Mouse (Mus musculus): ENCODE measurements around the gene Lif. TPM values are rescaled to one million over a fixed set of nuclear protein-coding genes. Genes with fewer than 3 reads are reported as not detected.

Lif gene
- polyA plus RNA-seq (2012; rRNA removed): 1.7 and 2.2 TPM in 2 replicates

DNA sequence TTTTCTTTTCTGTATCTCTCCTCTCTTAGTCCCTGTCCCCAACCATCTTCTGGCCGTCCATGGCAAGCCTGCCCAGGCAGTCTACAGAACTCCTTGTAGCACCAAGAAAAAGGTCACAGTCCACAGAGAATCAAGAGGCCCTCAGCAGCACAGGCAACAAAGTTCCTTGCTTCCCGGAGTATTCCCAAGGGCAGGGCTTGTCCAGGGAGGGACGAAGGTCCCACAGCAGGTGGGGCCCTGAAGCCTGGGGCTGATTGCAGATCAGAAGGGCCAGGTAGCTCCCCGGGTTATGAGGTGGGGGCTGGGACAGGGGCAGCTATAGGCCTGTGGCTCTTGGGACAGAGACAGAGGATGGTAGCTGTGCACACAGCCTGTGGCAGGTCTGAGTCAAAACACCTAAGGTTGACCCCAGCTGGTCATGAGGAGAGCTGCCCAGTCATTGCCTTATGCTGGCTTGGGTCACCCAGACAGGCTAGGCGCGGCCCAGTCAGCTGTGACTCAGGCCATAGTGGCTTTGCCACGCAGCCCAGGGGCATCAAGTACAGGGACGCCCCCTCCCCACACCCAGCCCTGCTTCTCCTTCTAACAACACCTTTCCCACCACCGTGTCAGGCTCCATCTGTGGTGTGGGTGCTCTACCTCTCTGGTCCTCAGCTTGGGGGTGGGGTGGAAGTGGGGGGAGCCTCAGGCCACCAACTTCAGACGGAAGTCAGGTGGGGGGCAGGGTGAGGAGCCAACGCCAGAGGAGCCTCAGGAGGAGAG, at the start of gene Lif:
Gene Lif, plus strand, starts transcription at position 712 of the 762 bp plus-strand sequence.
- no peak for DNase-seq
- Histone ChIP-seq H3K36me3 (ENCODE audit: control insufficient read depth, insufficient read depth, low read length) (no peaks in the 10 kb centered on the region), H3K4me3 (ENCODE audit: control insufficient read depth, insufficient read depth, low read length) (no peak within 1 kb of the TSS), H3K4me1 (replicated peaks; ENCODE audit: control insufficient read depth, insufficient read depth, low read length) (peaks cover 20% of the 10 kb centered on the region), H3K27me3 (ENCODE audit: control insufficient read depth, insufficient read depth, low read length) (no peaks in the 10 kb centered on the region), H3K27ac (ENCODE audit: control insufficient read depth, insufficient read depth, low read length) (no peak within 1 kb of the TSS)
- TF ChIP-seq POLR2A (IDR thresholded peaks at IDR 0.05; ENCODE audit: control insufficient read depth, extremely low read depth, insufficient read depth, low read length, poor library complexity) (no peak), CTCF (IDR thresholded peaks at IDR 0.05; ENCODE audit: borderline replicate concordance, control insufficient read depth, extremely low read depth, insufficient read depth, low read length, poor library complexity) (no peak)
- WGBS: 74% methylated on average over 11 of the region's 11 CpGs

DNA sequence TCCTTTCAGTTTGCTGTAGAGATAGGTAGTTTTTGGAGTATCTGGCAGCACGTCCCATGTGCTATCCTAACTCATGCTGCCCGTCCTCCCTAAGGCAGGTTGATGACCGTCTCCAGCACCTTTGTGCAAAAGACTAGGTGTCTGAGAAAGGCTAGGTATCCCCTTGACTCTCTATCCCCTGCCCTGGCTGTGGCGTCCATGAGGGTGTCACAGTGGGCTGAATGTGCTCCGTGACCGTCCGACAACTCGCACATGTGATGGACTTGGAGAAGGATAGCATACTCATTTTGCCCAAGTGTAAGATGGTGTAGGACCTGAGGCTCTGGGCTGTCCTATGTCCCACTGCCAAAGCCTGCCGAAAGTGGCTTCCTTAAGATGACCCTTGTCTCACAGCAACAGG, 49.7 kb upstream of the Lif start:
- H3K4me3 ChIP-seq (ENCODE audit: control insufficient read depth, insufficient read depth, low read length): no peak overlapping the region
- no peaks in the 10 kb centered on the region for H3K27me3 ChIP-seq (ENCODE audit: control insufficient read depth, insufficient read depth, low read length)
- H3K36me3 ChIP-seq (ENCODE audit: control insufficient read depth, insufficient read depth, low read length): peaks cover 21% of the 10 kb centered on the region
- H3K27ac ChIP-seq (ENCODE audit: control insufficient read depth, insufficient read depth, low read length): no peak overlapping the region
- TF ChIP-seq CTCF (IDR thresholded peaks at IDR 0.05; ENCODE audit: borderline replicate concordance, control insufficient read depth, extremely low read depth, insufficient read depth, low read length, poor library complexity): no peak
- TF ChIP-seq POLR2A (IDR thresholded peaks at IDR 0.05; ENCODE audit: control insufficient read depth, extremely low read depth, insufficient read depth, low read length, poor library complexity): no peak
- 96% methylated on average over 9 of the region's 9 CpGs for WGBS
- DNase-seq: no peak
- peaks cover 29% of the 10 kb centered on the region for H3K4me1 ChIP-seq (replicated peaks; ENCODE audit: control insufficient read depth, insufficient read depth, low read length)

DNA sequence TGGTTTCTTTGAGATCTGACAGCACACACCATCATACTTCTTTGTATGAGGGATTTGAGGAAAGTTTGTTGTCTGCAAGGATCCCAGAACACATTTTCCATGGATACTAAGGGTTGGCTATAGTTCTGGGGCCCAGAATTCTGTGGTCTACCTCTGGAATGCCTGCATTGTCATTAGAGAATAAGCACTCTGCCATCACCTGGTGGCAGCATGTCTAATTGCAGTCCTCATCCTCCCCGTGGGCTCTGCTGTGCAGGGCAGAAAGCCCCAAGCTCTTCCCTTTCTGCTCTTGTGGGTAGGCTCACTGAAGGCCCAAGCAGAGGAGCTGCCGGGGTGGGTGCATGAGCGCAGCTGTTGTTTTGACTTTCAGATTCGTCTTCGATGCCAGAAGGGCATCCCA, 47.8 kb upstream of the Lif start:
- no peak for DNase-seq
- Histone ChIP-seq H3K27ac (ENCODE audit: control insufficient read depth, insufficient read depth, low read length) (no peak overlapping the region), H3K4me3 (ENCODE audit: control insufficient read depth, insufficient read depth, low read length) (no peak overlapping the region), H3K27me3 (ENCODE audit: control insufficient read depth, insufficient read depth, low read length) (no peaks in the 10 kb centered on the region), H3K4me1 (replicated peaks; ENCODE audit: control insufficient read depth, insufficient read depth, low read length) (peaks cover 24% of the 10 kb centered on the region), H3K36me3 (ENCODE audit: control insufficient read depth, insufficient read depth, low read length) (peaks cover 34% of the 10 kb centered on the region)
- WGBS: 69% methylated on average over 5 of the region's 5 CpGs
- no peak for TF ChIP-seq CTCF (IDR thresholded peaks at IDR 0.05; ENCODE audit: borderline replicate concordance, control insufficient read depth, extremely low read depth, insufficient read depth, low read length, poor library complexity)
- no peak for TF ChIP-seq POLR2A (IDR thresholded peaks at IDR 0.05; ENCODE audit: control insufficient read depth, extremely low read depth, insufficient read depth, low read length, poor library complexity)

DNA sequence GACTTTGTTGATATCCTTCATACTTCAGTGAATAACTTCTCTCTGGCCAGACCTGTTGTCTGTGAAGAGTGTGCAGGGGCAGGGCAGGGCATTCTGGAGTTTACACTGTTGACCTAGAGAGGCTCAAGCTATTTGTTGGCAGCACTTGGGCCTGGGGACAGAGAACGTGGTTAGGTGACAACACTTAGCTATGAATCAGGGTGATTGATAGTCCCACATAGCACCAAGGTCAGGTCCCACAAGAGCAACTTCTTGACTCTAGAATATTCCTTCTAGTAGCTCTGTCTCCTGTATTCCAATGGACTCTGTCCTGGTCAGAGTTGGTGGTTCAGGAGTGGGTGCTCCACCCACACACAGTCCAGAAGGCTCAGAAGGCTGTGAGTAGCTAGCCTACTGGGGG, 46.6 kb upstream of the Lif start:
- WGBS: 91% methylated on average over 1 of the region's 1 CpGs
- no peak for DNase-seq
- no peaks in the 10 kb centered on the region for H3K27me3 ChIP-seq (ENCODE audit: control insufficient read depth, insufficient read depth, low read length)
- peaks cover 39% of the 10 kb centered on the region for H3K36me3 ChIP-seq (ENCODE audit: control insufficient read depth, insufficient read depth, low read length)
- H3K4me3 ChIP-seq (ENCODE audit: control insufficient read depth, insufficient read depth, low read length): no peak overlapping the region
- no peak overlapping the region for H3K27ac ChIP-seq (ENCODE audit: control insufficient read depth, insufficient read depth, low read length)
- H3K4me1 ChIP-seq (replicated peaks; ENCODE audit: control insufficient read depth, insufficient read depth, low read length): peaks cover 14% of the 10 kb centered on the region
- TF ChIP-seq CTCF (IDR thresholded peaks at IDR 0.05; ENCODE audit: borderline replicate concordance, control insufficient read depth, extremely low read depth, insufficient read depth, low read length, poor library complexity): no peak

DNA sequence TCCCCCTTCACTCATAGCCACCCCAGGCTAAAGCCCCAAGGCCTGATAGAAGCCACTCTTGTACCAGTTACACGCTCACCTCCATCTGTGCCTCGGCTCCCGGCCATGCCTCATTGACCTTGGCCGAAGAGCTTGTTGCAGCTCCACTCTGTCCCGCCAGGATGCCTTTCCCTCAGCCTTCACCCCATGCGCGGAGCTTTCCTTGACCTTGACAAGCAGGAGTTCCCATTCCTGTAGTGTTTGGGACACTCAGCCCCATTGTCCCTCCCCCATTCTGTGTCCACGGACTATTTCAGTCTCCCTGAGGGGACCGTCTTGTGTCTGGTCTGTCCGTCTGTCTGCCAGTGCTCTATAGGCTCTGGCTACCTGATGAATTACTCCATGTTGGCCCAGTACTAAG, 44.2 kb upstream of the Lif start:
- Histone ChIP-seq H3K36me3 (ENCODE audit: control insufficient read depth, insufficient read depth, low read length) (peaks cover 29% of the 10 kb centered on the region; the same call in 1 of the 2 replicates), H3K4me1 (replicated peaks; ENCODE audit: control insufficient read depth, insufficient read depth, low read length) (peaks cover 4% of the 10 kb centered on the region; the same call in 1 of the 2 replicates), H3K27me3 (ENCODE audit: control insufficient read depth, insufficient read depth, low read length) (no peaks in the 10 kb centered on the region), H3K27ac (ENCODE audit: control insufficient read depth, insufficient read depth, low read length) (no peak overlapping the region), H3K4me3 (ENCODE audit: control insufficient read depth, insufficient read depth, low read length) (no peak overlapping the region)
- WGBS: 91% methylated on average over 10 of the region's 10 CpGs
- no peak for TF ChIP-seq CTCF (IDR thresholded peaks at IDR 0.05; ENCODE audit: borderline replicate concordance, control insufficient read depth, extremely low read depth, insufficient read depth, low read length, poor library complexity)
- TF ChIP-seq POLR2A (IDR thresholded peaks at IDR 0.05; ENCODE audit: control insufficient read depth, extremely low read depth, insufficient read depth, low read length, poor library complexity): no peak
- DNase-seq: no peak

DNA sequence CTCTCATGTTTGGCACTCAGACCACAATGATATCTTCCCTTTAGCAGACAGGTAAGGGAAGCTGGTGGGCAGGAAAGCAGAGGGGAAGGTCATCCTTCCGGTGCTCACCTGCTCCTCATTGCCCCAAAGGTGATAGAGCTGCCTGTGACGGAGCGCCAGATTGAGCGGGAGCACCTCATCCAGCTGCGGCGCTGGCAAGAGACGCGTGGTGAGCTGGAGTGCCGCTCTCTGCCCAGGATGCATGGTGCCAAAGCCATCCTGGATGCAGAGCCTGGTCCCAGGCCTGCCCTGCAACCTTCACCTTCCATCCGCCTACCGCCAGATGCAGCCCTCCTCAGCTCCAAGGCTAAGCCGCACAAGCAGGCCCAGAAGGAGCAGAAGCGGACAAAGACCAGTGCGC, 42.8 kb upstream of the Lif start:
- WGBS: 99% methylated on average over 14 of the region's 14 CpGs
- H3K4me1 ChIP-seq (replicated peaks; ENCODE audit: control insufficient read depth, insufficient read depth, low read length): peaks cover 10% of the 10 kb centered on the region; the same call in 1 of the 2 replicates
- no peak overlapping the region for H3K27ac ChIP-seq (ENCODE audit: control insufficient read depth, insufficient read depth, low read length)
- no peaks in the 10 kb centered on the region; the same call in 1 of the 2 replicates for H3K27me3 ChIP-seq (ENCODE audit: control insufficient read depth, insufficient read depth, low read length)
- no peak overlapping the region for H3K4me3 ChIP-seq (ENCODE audit: control insufficient read depth, insufficient read depth, low read length)
- H3K36me3 ChIP-seq (ENCODE audit: control insufficient read depth, insufficient read depth, low read length): peaks cover 29% of the 10 kb centered on the region; the same call in 1 of the 2 replicates
- no peak for DNase-seq
- no peak for TF ChIP-seq CTCF (IDR thresholded peaks at IDR 0.05; ENCODE audit: borderline replicate concordance, control insufficient read depth, extremely low read depth, insufficient read depth, low read length, poor library complexity)
- TF ChIP-seq POLR2A (IDR thresholded peaks at IDR 0.05; ENCODE audit: control insufficient read depth, extremely low read depth, insufficient read depth, low read length, poor library complexity): no peak
